Mouse (Mus musculus) liver, postnatal 0 days (tissue): Measurements from ENCODE around the gene Atp13a3.

Experiments
- CTCF ChIP-seq: sonication (generic); IDR thresholded peaks from 2 replicates; pipeline ENCODE4 v1.5.1; 2016; ENCODE audit warnings: antibody characterized with exemption, low read depth
- EP300 ChIP-seq: IDR thresholded peaks from 2 replicates; pipeline ENCODE4 v1.6.1; 2016; ENCODE audit warnings: antibody characterized with exemption, low read depth, mild to moderate bottlenecking

DNA sequence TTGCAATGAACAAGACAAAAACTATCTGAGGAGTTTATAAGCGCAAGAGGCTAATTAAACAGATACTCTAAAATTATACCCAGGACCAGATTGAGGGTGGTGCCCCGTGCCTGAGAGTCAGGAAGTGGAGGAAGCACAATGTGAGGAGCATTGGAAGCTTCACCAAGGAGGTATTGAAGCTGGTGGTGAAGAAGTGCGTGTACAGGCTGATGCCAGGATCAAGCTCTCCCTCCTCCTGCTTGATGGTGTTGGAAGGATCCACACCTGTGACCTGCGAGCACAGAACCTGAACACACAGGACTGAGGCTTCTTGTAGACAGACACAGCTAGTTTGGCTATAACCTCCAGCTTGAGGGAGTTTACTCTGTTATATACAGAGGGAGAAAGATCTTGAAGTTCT lies 99.7 kb downstream of the Atp13a3 start:
- TF ChIP-seq EP300 = no peak
- TF ChIP-seq CTCF = no peak
